Mouse (Mus musculus) left cerebral cortex, postnatal 10 days (tissue): ENCODE measurements around the gene Uba7. TPM values are rescaled to one million over a fixed set of nuclear protein-coding genes. Genes with fewer than 3 reads are reported as not detected.

Experiments used
- DNase-seq, 2 experiments: peaks; one replicate each; pipeline ENCODE4 v3.0.0; 2021 to 2022; ENCODE audit warnings: low spot score in 2 of 2, mixed read lengths in 1 of 2; ENCODE audit errors: extremely low spot score in 1 of 2
- intact Hi-C: fragments of 180-260 bp; cut with DNase I; formaldehyde crosslinking; loops from one replicate; pipeline ENCODE4 v1.15.1; 2025
- total RNA-seq, 2 experiments: library from RNA; stranded (reverse); gene quantifications; 2 replicates each; pipeline ENCODE4 v1.2.3; 2021

Uba7 gene
- total RNA-seq, 2 experiments from 2014 or later = 2.4 to 2.6 TPM

DNA sequence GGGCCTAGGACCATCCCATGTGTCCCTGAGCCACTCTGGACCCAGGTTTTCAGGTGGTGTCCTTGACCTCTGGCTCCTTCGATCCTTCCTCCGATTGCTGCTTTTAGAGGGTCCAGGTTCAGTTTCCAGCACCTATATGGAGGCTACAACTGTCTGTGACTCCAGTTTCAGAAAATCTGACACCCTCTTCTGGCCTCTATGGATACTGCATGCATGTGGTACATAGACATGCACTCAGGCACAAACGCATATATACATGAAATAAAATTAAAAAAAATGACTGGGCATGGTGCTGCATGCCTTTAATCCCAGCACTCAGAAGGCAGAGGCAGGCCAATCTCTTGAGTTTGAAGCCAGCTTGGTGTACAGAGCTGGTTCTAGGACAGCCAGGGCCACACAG, 52.6 kb downstream of the Uba7 start:
- intact Hi-C loops = no loop called here
- DNase-seq = no peak

DNA sequence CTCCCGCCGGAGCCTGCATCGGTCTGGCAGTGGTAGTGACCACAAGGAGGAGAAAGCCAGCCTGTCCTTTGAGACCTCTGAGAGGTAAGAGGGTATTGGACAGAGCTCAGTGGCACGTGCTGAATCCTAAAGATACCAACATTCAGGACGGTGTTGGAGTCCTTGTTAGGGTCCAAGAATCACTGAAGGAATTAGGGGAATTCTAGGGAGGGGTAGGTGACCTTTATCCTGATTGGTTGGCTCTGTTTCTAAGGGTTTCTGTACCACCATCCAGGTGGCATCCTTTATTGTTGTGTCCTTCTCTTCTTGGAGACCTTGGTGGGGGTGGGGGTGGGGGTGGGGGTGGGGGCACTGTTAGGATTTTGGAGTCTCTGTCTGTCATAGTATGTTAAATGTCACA, 56.8 kb downstream of the Uba7 start:
- no peak for DNase-seq
- intact Hi-C loops = no loop called here

Other genes starting within 250 kb of the Uba7 start
- gene Rbm5, start 204.5 kb upstream of the Uba7 start, total RNA-seq = 100 to 1,000 TPM; 157 TPM
- gene Rbm6, start 102.3 kb upstream of the Uba7 start, total RNA-seq = 10 to 100 TPM; 57.0 to 60.5 TPM
- 10 to 100 TPM; 14.0 to 15.0 TPM for gene Mon1a, start 87.4 kb upstream of the Uba7 start, total RNA-seq
- gene Mst1r, start 68.6 kb upstream of the Uba7 start, total RNA-seq = 1 to 10 TPM; 1.8 to 2.4 TPM
- gene Actl11, start 47.0 kb upstream of the Uba7 start, total RNA-seq = not detected
- 100 to 1,000 TPM; 434 to 435 TPM for gene Camkv, start 39.8 kb upstream of the Uba7 start, total RNA-seq
- 10 to 100 TPM; 16.4 to 17.7 TPM for gene Traip, start 25.4 kb upstream of the Uba7 start, total RNA-seq
- gene Gm20661, start 7.6 kb downstream of the Uba7 start, total RNA-seq = under 1 TPM; 0.30 to 0.39 TPM
- 1 to 10 TPM; 4.3 to 5.1 TPM for gene Inka1, start 10.4 kb downstream of the Uba7 start, total RNA-seq
- gene Cdhr4, start 17.0 kb downstream of the Uba7 start, total RNA-seq = 1 to 10 TPM in 1 of 2 experiments, not detected in 1; 2.2 TPM
- gene Gm20662, start 20.8 kb downstream of the Uba7 start, total RNA-seq = 1 to 10 TPM; 1.5 to 3.4 TPM
- gene Ip6k1, start 27.0 kb downstream of the Uba7 start, total RNA-seq = 100 to 1,000 TPM; 172 to 174 TPM
- 10 to 100 TPM; 16.8 to 18.7 TPM for gene Gmppb, start 73.7 kb downstream of the Uba7 start, total RNA-seq
- gene Amigo3, start 77.7 kb downstream of the Uba7 start, total RNA-seq = 1 to 10 TPM; 1.8 to 2.0 TPM
- not detected for gene Mst1, start 104.9 kb downstream of the Uba7 start, total RNA-seq
- gene Rnf123, start 107.8 kb downstream of the Uba7 start, total RNA-seq = 10 to 100 TPM; 91.1 to 94.2 TPM
- 10 to 100 TPM; 30.7 to 41.3 TPM for gene Apeh, start 119.1 kb downstream of the Uba7 start, total RNA-seq
- gene Bsn, start 214.9 kb downstream of the Uba7 start, total RNA-seq = 100 to 1,000 TPM; 139 to 142 TPM